Mouse (Mus musculus) layer of hippocampus, adult 2 months (tissue): ENCODE data around the gene Mylpf. TPM values are rescaled to one million over a fixed set of nuclear protein-coding genes. Genes with fewer than 3 reads are reported as not detected.

Experiments
- DNase-seq, 2 experiments: peaks; one replicate each; pipeline ENCODE4 v3.0.0; 2022; ENCODE audit warnings: low spot score in 2 of 2
- H3K27ac ChIP-seq: fragments of 200-600 bp; 2 replicates; pipeline ENCODE4 v1.8.1; 2022
- H3K4me3 ChIP-seq: fragments of 200-600 bp; 2 replicates; pipeline ENCODE4 v1.8.1; 2022; ENCODE audit warnings: mild to moderate bottlenecking
- CTCF ChIP-seq: fragments of 200-600 bp; conservative IDR thresholded peaks from 2 replicates; pipeline ENCODE4 v1.8.1; 2022; ENCODE audit warnings: antibody characterized with exemption, mild to moderate bottlenecking, moderate library complexity
- total RNA-seq, 2 experiments: library from RNA; stranded (reverse); gene quantifications; 2 replicates each; pipeline ENCODE4 v1.2.3; 2021

Gene Mylpf
- total RNA-seq, 2 experiments from 2014 or later = 1.3 to 1.9 TPM

DNA sequence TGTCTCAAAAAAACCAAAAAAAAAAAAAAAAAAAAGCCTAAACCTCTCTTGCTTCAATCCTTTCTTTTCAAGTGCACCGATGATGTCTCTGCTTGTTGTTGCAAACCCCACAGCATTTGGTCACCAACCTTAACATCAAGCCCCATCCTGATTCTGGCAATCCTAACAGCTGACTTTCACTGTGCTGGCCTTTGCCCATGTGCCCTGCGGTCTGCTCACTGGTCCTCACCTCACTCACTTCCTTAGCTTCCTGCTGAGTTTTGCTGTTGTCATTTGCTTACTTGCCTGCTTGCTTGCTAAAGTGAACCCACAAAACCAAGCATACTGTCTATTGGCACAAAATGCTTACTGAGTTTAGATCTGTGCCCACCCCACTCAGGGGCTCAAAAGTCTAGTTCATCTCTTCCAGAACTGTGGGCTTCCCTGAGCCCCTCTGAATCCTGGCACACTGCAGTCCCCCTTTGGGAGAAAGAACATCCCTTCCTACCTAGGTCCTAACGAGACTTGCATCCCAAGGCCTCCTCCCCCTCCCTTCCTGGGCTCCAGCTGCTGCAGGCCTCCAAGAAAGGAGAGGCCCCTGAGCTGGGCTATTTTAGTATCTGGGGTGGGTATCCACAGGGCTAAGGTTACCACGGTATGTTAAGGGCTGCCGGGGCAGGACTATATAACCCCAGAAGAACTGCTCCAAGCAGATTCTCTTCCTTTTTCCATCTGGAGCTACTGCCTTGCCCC lies 2.5 kb downstream of the Mylpf start:
- H3K4me3 ChIP-seq = no peak overlapping the region
- no peak for DNase-seq
- peak overlapping the region; percentile 15; the same call in 1 of the 2 replicates for H3K27ac ChIP-seq
- no peak for TF ChIP-seq CTCF

DNA sequence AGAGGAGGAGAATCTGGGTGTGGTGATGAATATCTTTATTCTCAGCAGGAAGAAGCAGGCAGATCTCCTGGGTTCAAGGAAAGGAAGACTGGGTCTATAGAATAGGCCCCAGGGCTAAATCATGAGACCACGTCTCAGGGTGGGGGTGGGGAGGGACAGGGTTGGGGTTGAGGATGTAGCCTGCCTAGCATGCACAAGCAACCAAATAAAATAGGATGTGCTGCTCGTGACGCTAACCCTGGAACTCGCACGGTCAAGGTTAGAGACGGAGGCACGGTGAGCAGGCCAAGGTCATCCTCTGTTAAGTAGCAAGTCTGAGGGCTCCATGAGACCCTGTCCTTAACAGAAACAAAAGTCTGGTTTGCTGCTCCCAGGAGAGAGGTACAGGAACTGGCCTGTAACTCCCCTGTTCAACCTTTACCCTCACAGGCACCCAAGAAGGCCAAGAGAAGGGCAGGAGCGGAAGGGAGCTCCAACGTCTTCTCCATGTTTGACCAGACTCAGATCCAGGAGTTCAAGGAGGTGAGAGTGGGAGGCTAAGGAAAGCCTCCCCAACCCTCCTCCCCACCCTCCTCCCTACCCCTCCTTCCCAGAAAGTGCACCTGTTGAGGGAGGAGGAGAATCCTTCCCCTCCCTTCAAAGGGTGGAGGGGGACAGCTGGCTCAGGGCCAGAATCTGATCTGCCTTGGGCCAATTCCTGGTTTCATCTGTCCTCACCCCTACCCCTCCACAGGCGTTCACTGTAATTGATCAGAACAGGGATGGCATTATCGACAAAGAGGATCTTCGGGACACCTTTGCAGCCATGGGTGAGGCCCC lies 4.0 kb downstream of the Mylpf start:
- no peak for TF ChIP-seq CTCF
- DNase-seq = no peak
- H3K4me3 ChIP-seq = no peak overlapping the region
- H3K27ac ChIP-seq = no peak overlapping the region; the same call in 1 of the 2 replicates

DNA sequence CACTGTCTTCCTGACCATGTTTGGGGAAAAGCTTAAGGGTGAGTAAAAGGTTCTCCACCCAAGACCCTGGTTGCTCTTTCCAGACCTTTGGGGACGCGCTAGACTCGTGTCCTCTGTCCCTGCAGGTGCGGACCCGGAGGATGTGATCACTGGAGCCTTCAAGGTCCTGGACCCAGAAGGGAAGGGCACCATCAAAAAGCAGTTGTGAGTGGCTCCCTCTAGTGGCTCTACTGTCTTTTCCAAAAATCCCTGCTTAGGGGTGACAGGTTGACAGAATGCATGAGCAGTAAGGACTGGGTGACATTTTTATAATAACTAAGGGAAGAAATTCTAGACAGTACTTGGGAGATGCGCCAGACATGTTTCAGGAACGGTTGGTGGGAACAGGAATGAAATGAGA lies 4.8 kb downstream of the Mylpf start:
- no peak overlapping the region for H3K4me3 ChIP-seq
- peak in 1 of 2 experiments; percentile 51 for DNase-seq
- H3K27ac ChIP-seq = no peak overlapping the region; the same call in 1 of the 2 replicates
- peak; percentile 86 for TF ChIP-seq CTCF

DNA sequence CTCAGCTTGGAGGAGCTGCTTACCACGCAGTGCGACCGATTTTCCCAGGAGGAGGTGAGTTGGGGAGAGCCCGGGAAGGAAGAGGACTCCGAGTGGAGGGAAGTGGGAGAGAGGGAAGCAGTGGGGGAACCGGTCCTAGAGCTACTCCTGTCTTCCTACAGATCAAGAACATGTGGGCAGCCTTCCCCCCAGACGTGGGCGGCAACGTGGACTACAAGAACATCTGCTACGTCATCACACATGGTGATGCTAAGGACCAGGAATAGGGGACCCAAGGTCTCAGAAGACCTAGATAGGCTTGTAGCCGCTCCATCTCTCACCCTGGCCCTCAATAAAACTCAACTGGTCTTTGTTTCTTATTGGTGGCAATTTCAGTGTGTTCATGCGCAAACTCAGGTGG lies 5.2 kb downstream of the Mylpf start:
- no peak overlapping the region for H3K4me3 ChIP-seq
- H3K27ac ChIP-seq = no peak overlapping the region; the same call in 1 of the 2 replicates
- DNase-seq = no peak
- TF ChIP-seq CTCF = no peak

DNA sequence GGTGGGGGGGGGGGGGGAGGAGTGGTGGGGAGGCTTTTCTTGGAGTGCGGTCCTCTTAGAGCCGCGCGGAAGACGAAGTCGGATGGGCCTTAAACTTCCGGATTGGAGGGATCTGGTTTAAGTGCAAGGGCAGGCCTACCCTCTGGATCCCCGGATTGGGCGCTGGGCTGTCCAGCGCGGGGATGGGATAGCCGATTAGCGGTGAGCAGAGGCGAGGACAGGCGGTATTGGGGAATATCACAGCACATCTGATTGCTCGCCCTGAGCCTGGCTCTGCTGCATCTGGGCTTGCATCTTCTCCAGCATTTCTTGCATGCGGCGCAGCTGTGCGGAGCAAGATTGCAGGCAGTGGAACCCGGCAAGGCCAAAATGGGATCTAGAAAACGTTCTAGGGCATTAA lies 5.8 kb downstream of the Mylpf start:
- H3K4me3 ChIP-seq = peak overlapping the region; percentile 54; the same call in 1 of the 2 replicates
- no peak for TF ChIP-seq CTCF
- no peak for DNase-seq
- peak overlapping the region; percentile 64; the same call in 1 of the 2 replicates for H3K27ac ChIP-seq

DNA sequence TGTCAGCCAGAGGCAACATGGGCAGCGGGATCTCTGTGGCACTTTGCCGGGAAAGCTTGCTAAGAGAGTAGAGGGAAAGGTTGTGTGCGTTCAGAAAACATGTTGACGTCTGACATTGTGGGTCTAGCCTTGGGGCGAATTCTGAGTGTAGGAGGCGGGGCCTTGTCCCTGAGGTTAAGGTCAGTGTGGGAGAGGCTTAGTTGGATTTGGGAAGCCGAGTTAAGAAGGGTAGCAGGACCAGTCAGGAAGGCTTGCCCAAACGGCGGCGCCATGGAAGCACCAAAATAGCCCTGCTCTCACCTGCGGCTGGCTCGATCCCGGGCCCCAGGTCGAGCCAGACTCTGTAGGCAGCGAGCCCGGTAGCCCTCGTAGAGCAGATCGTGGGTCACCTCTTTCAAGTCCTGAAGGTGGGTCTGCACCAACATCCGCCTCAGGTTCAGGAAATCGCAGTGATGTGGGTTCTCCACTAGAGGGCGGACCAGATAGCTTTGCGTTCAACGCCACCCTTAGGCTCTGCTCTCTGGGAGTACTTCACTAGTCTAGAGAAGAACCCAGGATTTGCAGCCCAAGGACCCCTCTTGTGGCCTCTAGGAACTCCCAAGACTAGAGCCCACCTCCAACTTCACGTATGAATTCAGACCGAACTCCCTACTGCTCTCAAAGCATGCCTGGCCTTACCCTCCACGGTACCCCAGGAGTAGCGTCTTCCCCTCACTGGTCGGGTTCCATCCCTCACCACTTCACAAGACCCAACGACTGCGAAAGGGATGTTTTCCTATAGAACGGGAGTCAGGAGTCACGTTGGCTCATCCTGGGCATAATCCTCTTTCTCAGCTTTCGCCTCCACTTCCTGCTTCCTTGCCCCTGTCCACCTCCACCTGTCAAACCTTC lies 6.5 kb downstream of the Mylpf start:
- DNase-seq = no peak
- peak overlapping the region; percentile 64; the same call in 1 of the 2 replicates for H3K27ac ChIP-seq
- peak; percentile 91 for TF ChIP-seq CTCF
- peak overlapping the region; percentile 54 for H3K4me3 ChIP-seq

DNA sequence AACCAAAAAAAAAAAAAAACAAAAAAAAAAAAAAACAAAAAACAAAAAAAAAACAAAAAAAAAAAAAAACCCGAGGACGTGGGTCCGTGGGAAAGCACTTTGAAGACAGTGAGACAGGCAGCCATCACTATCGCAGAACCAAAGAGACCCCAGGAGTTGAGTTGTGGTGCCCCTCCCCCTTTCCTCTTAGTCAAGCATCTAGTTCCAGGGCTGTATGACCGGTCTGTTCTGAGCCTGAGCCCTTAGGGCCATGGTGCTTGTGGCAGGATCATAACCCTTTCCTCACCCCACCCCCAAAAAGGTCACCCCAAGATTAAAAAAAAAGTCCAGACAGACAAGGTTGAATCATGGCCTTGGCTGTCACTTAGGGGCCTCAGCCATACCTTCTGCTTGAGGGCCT lies 7.6 kb downstream of the Mylpf start:
- no peak for TF ChIP-seq CTCF
- Histone ChIP-seq H3K4me3 (no peak overlapping the region), H3K27ac (no peak overlapping the region)
- DNase-seq = no peak

DNA sequence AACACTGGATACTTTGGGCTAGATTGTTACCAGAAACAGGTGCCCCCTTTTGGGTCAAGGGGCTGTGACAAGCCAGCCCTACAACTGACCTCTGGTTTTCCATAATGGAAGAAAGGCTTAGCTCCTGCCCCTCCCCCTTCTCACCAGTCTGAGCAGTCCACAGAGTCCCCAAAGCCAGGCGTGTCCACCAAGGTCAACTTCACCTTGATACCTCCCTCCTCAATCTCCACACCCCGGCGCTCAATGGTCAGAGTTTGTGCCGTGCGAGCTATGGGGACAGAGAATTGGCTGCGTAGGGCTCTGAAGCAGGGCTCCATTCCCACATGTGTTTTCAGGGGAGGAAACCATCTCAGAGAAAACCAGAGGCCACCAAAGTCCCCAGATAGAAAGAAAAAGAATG lies 8.8 kb downstream of the Mylpf start:
- no peak for DNase-seq
- no peak for TF ChIP-seq CTCF
- Histone ChIP-seq H3K27ac (no peak overlapping the region), H3K4me3 (no peak overlapping the region)

DNA sequence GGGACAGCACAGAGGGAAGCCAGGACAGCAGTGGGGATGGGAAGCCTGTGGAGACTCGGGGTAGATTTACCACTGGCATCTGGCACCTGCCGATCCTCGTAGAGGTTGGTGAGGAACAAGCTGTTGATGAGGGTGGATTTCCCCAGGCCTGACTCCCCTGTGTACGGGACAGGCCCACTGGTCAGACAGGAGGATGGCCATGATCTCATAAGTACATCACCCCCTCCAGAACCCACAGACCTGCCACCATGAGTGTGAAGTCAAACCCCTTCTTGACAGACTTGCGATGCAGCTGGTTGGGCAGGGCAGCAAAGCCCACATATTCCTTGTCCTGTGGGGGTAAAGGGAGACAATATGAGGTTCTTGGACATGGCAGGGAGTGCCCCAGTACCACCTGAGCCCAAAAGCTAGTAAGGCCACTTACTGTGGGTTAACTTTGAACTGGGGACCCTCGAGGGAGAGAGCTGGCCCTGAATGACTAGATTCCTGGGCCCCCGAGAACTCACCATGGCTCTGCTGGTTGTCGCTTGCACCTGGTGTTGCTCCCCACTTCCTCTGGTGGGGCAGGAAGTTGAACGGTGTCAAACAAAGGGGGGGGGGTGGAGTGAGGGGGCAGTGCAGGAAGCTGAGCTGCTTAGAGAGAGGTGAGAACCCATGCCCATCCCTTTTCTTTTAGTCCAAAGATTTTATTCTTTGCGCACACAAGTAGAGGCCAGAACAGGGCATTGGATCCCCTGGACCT lies 9.4 kb downstream of the Mylpf start:
- no peak overlapping the region for H3K27ac ChIP-seq
- H3K4me3 ChIP-seq = no peak overlapping the region
- TF ChIP-seq CTCF = no peak
- no peak for DNase-seq

DNA sequence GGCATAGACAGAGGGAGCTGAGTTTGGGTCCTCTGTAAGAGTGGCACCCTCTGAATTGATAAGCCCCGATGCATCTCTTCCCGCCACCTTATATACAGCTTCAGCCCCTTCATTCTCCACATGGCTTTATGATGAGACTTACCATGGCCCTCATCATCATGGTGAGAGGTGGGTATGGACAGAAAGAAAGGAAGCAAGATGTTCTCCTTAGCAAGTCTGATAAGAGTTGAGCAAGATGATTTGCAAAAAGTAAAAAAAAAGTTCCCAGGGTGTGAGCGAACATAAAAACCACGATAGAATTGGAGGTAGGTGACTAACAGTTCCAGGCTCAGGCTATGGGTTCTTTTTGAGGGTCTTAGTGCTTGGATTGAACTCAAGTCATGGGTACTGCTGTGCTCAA lies 10.0 kb downstream of the Mylpf start:
- no peak overlapping the region for H3K4me3 ChIP-seq
- H3K27ac ChIP-seq = no peak overlapping the region
- no peak for TF ChIP-seq CTCF
- no peak for DNase-seq

DNA sequence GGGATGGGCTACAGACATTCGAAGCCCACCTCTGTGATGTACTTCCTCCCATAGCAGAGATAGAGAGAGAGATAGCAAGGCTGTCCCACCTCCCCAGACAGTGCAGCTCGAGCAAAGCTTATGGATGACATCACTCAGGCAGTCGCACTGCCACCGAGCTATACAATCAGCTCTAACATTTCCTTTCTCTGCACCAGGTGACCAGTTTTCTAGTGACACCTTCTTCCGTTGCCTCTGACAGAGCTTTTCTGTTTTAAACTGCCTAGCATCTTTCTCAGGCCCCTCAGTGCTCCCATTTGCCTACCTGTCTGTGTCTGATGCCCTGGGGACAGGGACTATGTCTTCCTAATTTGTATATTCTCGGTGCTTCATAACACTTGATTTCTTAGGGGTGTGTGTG lies 11.8 kb downstream of the Mylpf start:
- DNase-seq = no peak
- TF ChIP-seq CTCF = no peak
- H3K4me3 ChIP-seq = no peak overlapping the region

DNA sequence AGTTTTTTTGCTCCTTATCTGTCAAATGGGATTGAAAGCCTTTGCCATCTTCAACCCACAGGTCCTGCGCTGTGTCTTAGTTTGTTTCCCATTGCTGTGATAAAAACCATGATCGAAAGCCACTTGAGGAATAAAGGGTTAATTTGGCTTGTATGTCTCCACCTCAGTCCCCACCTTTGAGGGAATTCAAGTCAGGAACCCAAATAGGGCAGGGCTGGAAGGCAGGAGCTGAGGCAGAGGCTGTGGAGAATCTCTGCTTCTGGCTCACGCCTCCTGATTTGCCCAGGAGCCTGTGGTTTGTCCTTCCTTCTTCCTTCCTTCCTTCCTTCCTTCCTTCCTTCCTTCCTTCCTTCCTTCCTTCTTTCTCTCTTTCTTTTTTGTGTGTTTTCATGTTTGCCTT lies 14.4 kb downstream of the Mylpf start:
- no peak overlapping the region for H3K27ac ChIP-seq
- TF ChIP-seq CTCF = no peak
- no peak for DNase-seq
- no peak overlapping the region for H3K4me3 ChIP-seq

More for the DNA sequence above, 11.8 kb downstream of the Mylpf start:
- H3K27ac ChIP-seq = no peak overlapping the region
